Mouse (Mus musculus): ENCODE measurements around the gene Nr4a1.

Nr4a1 gene

DNA sequence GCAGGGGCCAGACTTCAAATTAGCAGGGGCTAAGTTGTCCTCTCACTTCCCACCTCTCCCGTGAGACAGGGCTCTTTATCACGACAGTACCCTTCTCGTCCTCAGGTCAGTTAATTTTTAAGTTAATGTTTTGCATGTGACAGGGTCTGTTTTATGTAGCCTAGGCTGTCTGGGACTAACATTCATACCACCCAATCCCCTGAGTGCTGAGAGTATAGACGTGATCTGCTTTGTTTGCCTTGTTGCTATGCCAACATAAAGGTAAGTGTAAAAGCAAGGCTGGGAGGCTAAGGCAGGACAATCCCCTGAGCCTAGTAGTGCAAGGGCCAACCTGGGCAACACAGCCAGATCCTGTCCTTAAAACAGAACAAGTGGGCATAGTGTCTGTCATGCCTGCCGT, 55.4 kb downstream of the Nr4a1 start:
- DNase-seq (ENCODE audit: extremely low read depth, insufficient read length, low spot score) = no peak

GRCm38 (mm10) chr15:101311087-101311770, 57.2 kb downstream of the Nr4a1 start:
- no peak for DNase-seq (ENCODE audit: extremely low read depth, insufficient read length, low spot score)

- DNase-seq (ENCODE audit: extremely low read depth, insufficient read length, low spot score) = no peak
Observed at GRCm38 (mm10) chr15:101312006-101312405, 57.9 kb downstream of the Nr4a1 start.

DNA sequence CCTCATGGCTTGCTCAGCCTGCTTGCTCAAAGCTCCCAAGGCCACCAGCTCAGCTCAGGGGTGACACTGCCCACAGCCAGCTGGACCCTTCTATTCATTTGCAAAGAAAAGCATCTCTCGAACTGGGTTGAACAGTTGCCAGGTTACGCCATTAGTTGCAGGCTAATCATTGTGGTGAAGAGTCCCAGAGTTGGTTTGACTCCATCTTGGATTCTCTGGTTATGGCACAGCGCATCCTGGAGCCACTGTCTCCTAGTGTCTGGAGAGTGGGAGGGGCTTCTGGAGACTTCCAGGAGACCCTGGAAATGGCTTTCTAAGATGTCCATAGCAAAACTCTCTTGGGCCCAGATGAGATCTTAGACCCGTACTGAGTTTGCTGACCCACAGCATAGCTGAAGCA, 61.3 kb downstream of the Nr4a1 start:
- DNase-seq (ENCODE audit: extremely low read depth, insufficient read length, low spot score) = no peak

GRCm38 (mm10) chr15:101315832-101316231, 61.8 kb downstream of the Nr4a1 start:
- DNase-seq (ENCODE audit: extremely low read depth, insufficient read length, low spot score) = peak; percentile 80

DNA sequence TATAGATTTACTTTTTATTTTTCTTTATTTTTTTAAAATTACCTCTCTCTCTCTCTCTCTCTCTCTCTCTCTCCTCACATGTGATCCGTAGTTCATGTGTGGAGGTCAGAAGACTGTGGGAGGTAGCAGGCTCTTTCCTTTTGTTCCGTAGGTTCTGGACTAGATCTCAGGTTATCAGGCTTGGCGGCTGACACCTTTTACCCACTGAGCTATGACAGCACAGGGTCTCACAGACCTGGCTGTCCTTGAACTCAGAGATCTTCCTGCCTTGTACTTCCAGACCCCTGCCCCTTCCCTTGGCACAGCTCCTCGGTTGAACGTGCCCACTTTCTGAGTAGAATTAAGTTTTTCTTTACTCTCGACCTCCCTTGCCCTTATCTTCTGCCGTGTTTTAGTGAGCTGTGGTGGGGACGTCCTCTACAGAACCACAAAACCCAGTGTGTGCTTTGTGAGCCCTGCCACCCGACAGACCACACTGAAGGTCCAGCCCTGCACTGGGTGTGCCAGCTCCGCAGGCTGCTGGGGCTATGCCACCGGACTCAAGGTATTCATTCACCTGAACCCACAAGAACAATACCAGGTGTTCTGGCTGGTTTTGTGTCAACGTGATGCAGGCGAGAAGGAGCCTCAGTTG, 62.3 kb downstream of the Nr4a1 start:
- no peak for DNase-seq (ENCODE audit: extremely low read depth, insufficient read length, low spot score)

- DNase-seq (ENCODE audit: extremely low read depth, insufficient read length, low spot score) = no peak
Observed at GRCm38 (mm10) chr15:101316913-101317813, 63.1 kb downstream of the Nr4a1 start.

GRCm38 (mm10) chr15:101317814-101318500, 63.9 kb downstream of the Nr4a1 start:
- DNase-seq (ENCODE audit: extremely low read depth, insufficient read length, low spot score) = no peak

GRCm38 (mm10) chr15:101318889-101319765, 65.1 kb downstream of the Nr4a1 start:
- DNase-seq (ENCODE audit: extremely low read depth, insufficient read length, low spot score) = no peak

GRCm38 (mm10) chr15:101320010-101320617, 66.0 kb downstream of the Nr4a1 start:
- DNase-seq (ENCODE audit: extremely low read depth, insufficient read length, low spot score) = no peak

- peak; percentile 45 for DNase-seq (ENCODE audit: extremely low read depth, insufficient read length, low spot score)
Observed at GRCm38 (mm10) chr15:101320618-101321041, 66.6 kb downstream of the Nr4a1 start.

DNA sequence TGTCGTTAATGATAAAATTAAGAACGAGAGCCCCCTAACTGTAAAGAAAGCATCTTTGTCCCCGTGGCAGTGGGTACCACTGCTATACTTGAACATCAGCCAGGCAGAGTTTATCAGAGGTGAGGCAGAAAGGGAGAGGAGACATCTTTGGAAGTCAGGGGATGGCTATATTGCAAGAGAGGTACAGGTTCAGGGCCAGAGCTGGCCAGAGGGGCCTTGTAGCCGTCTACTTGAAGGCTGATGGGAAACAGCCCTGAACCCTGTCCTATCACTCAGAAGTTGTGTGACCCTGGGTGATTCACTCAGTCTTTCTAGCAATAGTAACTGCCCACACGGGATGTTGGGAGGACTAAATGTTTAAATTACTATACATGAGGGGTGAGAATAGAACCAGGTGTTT, 67.1 kb downstream of the Nr4a1 start:
- no peak for DNase-seq (ENCODE audit: extremely low read depth, insufficient read length, low spot score)

DNA sequence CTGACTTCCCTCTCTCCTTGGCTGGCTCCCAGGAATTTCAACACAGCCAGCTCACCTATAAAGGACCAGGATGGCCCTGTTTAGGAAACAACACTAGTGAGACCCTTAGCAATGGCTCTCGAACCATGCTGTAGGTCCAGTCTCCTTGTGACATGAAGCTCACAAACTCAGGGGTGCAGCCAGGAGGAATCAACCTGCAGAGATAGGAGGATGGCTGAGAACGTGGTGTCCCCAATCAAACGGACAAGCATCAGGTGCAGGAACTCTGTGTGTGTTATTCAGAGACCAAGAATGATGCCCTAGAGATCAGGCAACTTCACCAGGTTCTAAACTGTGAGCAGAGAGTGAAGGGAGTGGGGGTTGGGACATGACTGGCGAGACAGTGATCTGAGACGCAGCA, 68.0 kb downstream of the Nr4a1 start:
- DNase-seq (ENCODE audit: extremely low read depth, insufficient read length, low spot score) = no peak

DNA sequence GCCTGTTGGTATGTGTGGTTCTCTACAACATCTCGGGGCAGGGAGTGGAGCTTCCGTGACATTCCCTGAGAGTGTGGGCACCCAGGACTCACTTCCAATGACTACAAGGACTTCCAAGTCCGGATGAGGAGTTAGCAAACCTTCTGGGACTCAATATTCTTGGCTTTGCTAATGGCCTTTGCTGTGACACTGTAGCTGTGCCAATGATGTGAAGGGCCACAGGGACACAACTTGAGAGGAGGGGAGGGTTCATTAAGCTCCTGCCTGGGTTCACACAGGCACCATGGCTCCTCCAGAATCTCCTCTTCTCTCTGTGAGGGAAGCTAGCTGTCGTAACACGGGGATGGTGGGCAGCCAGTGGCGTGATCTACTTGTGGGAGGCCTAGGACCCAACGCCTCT, 68.6 kb downstream of the Nr4a1 start:
- no peak for DNase-seq (ENCODE audit: extremely low read depth, insufficient read length, low spot score)

DNA sequence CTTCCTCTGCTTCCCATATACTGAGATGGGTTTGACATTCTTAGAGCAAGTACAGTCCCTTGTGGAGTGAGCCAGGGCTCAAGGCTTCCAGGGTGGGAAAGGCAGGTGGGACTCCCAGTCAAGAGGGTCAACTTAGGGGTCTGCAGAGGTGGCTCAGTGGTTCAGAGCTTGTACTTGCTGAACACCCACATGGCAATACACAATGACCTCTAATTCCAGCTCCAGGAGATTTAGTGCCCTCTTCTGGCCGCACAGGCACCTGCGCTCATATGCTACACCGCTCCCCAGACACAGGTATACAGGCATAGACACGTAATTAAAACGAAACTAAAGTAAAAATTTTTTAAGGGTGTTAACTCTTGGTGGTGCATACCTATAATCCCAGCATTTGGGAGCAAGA, 69.4 kb downstream of the Nr4a1 start:
- no peak for DNase-seq (ENCODE audit: extremely low read depth, insufficient read length, low spot score)

All from 3134 (cell line).